8 mouse cellular contexts compared by ENCODE assay signal in the genomic region with DNA sequence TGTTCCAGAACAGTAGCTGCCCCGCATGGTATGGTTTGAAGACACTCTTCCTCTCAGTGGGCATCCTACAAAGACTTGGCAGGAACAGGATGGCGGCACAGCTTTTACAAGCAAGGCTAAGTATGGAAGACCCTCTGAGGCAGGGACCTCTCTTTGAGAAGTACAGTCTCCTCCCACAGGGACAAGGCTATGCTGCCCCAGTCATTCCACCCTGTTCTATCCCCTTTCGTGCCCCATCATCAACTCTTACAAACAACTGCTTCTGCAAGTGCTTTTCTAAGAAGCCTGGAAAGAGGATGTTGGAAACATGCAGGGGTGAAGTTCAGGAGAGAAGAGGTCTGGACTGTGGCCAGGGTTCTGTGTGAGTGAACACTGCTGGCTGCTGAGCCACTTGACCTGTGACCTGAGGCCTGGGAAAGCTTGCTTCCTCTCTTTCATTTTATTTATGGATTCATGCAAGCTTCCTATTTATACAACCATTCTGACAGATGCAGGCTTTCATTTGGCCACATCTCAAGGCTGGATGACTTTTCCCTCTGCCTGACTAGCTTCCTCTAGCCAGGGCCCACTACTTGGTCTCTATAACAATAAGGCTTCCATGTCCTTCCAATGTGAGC.
DNase-seq lines count a peak whose midpoint lies in the region; ATAC-seq lines count a peak whose summit lies in the region.

No protein-coding gene starts in this region.

- peak overlapping the region; percentile 58 for H3K27ac ChIP-seq in heart, embryonic 13.5 days (replicated peaks)
- no peak overlapping the region for H3K27ac ChIP-seq in hindbrain, embryonic 13.5 days

- peak; percentile 45 for DNase-seq in testis, postnatal 10 days (ENCODE audit: low spot score)
- DNase-seq in testis, postnatal 14 days (ENCODE audit: low spot score): no peak
- DNase-seq in kidney, postnatal 4 days: peak; percentile 91 to 94
- no peak for DNase-seq in right cerebral cortex, postnatal 4 days

- ATAC-seq in heart, embryonic 13.5 days (ENCODE audit: extremely low read depth, insufficient number of reproducible peaks, low FRiP score, low TSS enrichment): no peak
- ATAC-seq in megakaryocyte-erythroid progenitor cell, adult 5-6 weeks (replicated peaks; ENCODE audit: low FRiP score, low TSS enrichment, poor library complexity, severe bottlenecking): no peak
- no peak for ATAC-seq in granulocyte monocyte progenitor cell, adult 5-6 weeks (replicated peaks; ENCODE audit: poor library complexity, severe bottlenecking)
- ATAC-seq in hindbrain, embryonic 13.5 days (ENCODE audit: low FRiP score): no peak

- WGBS in heart, embryonic 13.5 days: 60% methylated on average over 3 of the region's 3 CpGs
- WGBS in hindbrain, embryonic 13.5 days: 90% methylated on average over 3 of the region's 3 CpGs

- no peaks in the 10 kb centered on the region for H3K36me3 ChIP-seq in heart, embryonic 13.5 days
- H3K36me3 ChIP-seq in hindbrain, embryonic 13.5 days: no peaks in the 10 kb centered on the region

- H3K4me2 ChIP-seq in heart, embryonic 13.5 days: no peak overlapping the region
- no peak overlapping the region for H3K4me2 ChIP-seq in hindbrain, embryonic 13.5 days

- H3K27me3 ChIP-seq in heart, embryonic 13.5 days (replicated peaks): no peaks in the 10 kb centered on the region
- no peaks in the 10 kb centered on the region for H3K27me3 ChIP-seq in hindbrain, embryonic 13.5 days

- peaks cover 16% of the 10 kb centered on the region for H3K4me1 ChIP-seq in heart, embryonic 13.5 days
- no peaks in the 10 kb centered on the region for H3K4me1 ChIP-seq in hindbrain, embryonic 13.5 days (replicated peaks)

- H3K9me3 ChIP-seq in heart, embryonic 13.5 days: peaks cover 16% of the 10 kb centered on the region
- no peaks in the 10 kb centered on the region for H3K9me3 ChIP-seq in hindbrain, embryonic 13.5 days

- no peak overlapping the region for H3K9ac ChIP-seq in heart, embryonic 13.5 days
- H3K9ac ChIP-seq in hindbrain, embryonic 13.5 days: no peak overlapping the region

- no peak overlapping the region for H3K4me3 ChIP-seq in heart, embryonic 13.5 days
- H3K4me3 ChIP-seq in hindbrain, embryonic 13.5 days: no peak overlapping the region

Comparison
In these comparisons a context has a peak if more than half of its experiments do, and no peak if none do; other contexts are left out.
1. DNase-seq: peak in testis, postnatal 10 days (single experiment) and kidney, postnatal 4 days (2 of 2); none in testis, postnatal 14 days (single experiment) and right cerebral cortex, postnatal 4 days (single experiment).